Mouse (Mus musculus) hindbrain, embryonic 12.5 days (tissue): Measurements from ENCODE around the gene Grik4. TPM values are rescaled to one million over a fixed set of nuclear protein-coding genes. Genes with fewer than 3 reads are reported as not detected.
A peak's percentile ranks its signal among the peaks of the same experiment; 100 is the strongest.

Experiments used
- ATAC-seq: fragments of 200-750 bp; cut with Nextera tagmentation; 2 replicates; pipeline ENCODE4 v1.8.0; 2017; ENCODE audit warnings: moderate TSS enrichment; ENCODE audit not compliant: low FRiP score
- H3K27ac ChIP-seq: fragments of 300-500 bp; sonication (generic); 2 replicates; pipeline ENCODE4 v1.5.1; 2016; ENCODE audit warnings: mild to moderate bottlenecking
- H3K27me3 ChIP-seq: fragments of 300-500 bp; sonication (generic); 2 replicates; pipeline ENCODE4 v1.6.1; 2016; ENCODE audit warnings: mild to moderate bottlenecking
- H3K36me3 ChIP-seq: fragments of 300-500 bp; sonication (generic); 2 replicates; pipeline ENCODE4 v1.6.1; 2016; ENCODE audit warnings: mild to moderate bottlenecking
- H3K4me1 ChIP-seq: fragments of 300-500 bp; sonication (generic); 2 replicates; pipeline ENCODE4 v1.6.1; 2016
- H3K4me2 ChIP-seq: fragments of 300-500 bp; sonication (generic); replicated peaks from 2 replicates; pipeline ENCODE4 v1.6.1; 2016; ENCODE audit warnings: mild to moderate bottlenecking
- H3K4me3 ChIP-seq: fragments of 300-500 bp; sonication (generic); 2 replicates; pipeline ENCODE4 v1.5.1; 2016; ENCODE audit warnings: mild to moderate bottlenecking
- H3K9ac ChIP-seq: fragments of 300-500 bp; sonication (generic); 2 replicates; pipeline ENCODE4 v1.6.1; 2016; ENCODE audit warnings: mild to moderate bottlenecking, moderate library complexity
- H3K9me3 ChIP-seq: fragments of 300-500 bp; sonication (generic); replicated peaks from 2 replicates; pipeline ENCODE4 v1.6.1; 2016; ENCODE audit warnings: mild to moderate bottlenecking
- WGBS: fragments of 180-500 bp; shearing (Covaris S2); methylation state at CpG from one replicate; pipeline ENCODE4 v1.1.7; 2016; 5-methylcytosine and 5-hydroxymethylcytosine counted together
- polyA plus RNA-seq: library from polyadenylated mRNA; unstranded; fragments of >200 nt; fragmentation: Nextera tagmentation; extraction: Ambion mirVana; gene quantifications from 2 replicates; pipeline ENCODE4 v1.2.1, GENCODE M21; 2016

The Grik4 gene
- polyA plus RNA-seq, 1 experiment from 2014 or later, result 5.6 TPM

DNA sequence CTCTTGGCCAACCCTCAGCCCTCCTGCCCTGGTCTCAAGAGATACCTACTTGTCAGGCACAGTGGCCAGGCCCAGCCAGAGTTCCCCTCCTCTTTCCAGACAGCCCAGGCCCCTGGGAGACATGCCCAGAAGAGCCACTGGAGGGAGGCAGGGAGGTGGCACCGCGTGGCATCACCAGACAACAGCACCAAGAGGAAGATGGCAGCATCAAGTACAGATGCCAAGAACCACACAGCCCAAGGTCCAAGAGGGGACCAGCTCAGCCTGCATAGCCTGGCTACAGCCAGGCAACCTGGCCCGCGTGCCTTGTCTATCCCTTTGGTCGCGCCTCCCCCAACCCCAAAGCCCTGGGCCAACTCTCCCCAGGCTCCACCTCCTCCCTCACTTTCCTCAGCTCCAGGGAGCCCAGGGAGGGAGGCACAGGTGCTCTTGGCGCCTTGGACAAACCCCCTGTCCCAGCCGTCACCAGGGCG is 1.2 kb downstream of the Grik4 start:
- 0 out of 2 replicates have a peak, but pooled peaks have one; percentile 8 for ATAC-seq
- Histone ChIP-seq H3K9ac (peak overlapping the region; percentile 90), H3K27ac (no peak overlapping the region), H3K36me3 (no peaks in the 10 kb centered on the region), H3K27me3 (peaks cover 28% of the 10 kb centered on the region), H3K9me3 (no peaks in the 10 kb centered on the region), H3K4me3 (peak overlapping the region; percentile 77), H3K4me1 (peaks cover 14% of the 10 kb centered on the region), H3K4me2 (peak overlapping the region; percentile 91)
- WGBS, result 4% methylated on average over 9 of the region's 9 CpGs

DNA sequence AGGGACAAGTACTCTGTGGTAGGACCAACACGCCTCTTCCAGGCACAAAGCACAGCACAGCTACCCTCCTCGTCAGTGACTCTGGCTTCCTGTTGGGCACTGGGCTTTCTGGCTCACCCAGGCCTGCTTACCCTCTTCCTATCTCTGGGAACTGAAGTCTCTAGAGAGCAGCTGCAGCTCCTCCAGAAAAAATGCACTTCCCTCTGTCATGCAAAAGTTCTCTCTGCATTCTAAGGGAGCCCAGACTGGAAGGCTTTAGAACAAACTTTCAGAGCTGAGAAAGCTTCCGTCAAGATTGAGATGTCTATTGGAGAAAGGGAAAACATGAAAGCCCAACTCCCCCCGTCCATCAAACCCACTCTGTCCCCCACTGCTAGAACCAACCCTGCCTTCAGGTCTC is 2.1 kb downstream of the Grik4 start:
- 40% methylated on average over 4 of the region's 4 CpGs for WGBS
- no peaks in the 10 kb centered on the region for H3K36me3 ChIP-seq
- H3K27me3 ChIP-seq, result peaks cover 28% of the 10 kb centered on the region
- no peak for ATAC-seq
- no peaks in the 10 kb centered on the region for H3K9me3 ChIP-seq
- H3K4me2 ChIP-seq, result no peak overlapping the region
- no peak overlapping the region for H3K27ac ChIP-seq
- no peak overlapping the region for H3K9ac ChIP-seq
- peaks cover 14% of the 10 kb centered on the region for H3K4me1 ChIP-seq
- H3K4me3 ChIP-seq, result no peak overlapping the region

DNA sequence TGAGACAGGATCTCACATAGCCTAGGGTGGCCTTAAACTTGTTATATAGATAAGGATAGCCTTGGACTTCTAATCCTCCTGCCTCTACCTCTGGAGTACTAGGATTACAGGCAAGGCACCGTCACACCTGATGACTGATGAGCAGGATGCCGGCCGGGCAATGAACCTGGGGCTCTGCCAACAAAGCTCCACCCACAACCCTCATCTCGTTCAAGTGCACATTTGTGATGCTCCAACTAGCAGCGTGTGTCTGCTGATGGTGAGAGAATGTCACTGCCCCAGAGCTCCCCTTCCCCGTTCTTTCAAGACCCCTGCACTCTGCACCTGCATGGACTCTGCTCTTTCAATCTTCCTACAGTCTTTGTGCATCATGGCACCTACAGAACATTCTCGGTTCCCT is 12.1 kb downstream of the Grik4 start:
- Histone ChIP-seq H3K27ac (no peak overlapping the region), H3K36me3 (no peaks in the 10 kb centered on the region), H3K4me3 (no peak overlapping the region), H3K27me3 (peaks cover 8% of the 10 kb centered on the region; the same call in 1 of the 2 replicates), H3K9me3 (no peaks in the 10 kb centered on the region), H3K9ac (no peak overlapping the region), H3K4me1 (peaks cover 16% of the 10 kb centered on the region), H3K4me2 (no peak overlapping the region)
- WGBS, result 56% methylated on average over 7 of the region's 7 CpGs
- no peak for ATAC-seq

DNA sequence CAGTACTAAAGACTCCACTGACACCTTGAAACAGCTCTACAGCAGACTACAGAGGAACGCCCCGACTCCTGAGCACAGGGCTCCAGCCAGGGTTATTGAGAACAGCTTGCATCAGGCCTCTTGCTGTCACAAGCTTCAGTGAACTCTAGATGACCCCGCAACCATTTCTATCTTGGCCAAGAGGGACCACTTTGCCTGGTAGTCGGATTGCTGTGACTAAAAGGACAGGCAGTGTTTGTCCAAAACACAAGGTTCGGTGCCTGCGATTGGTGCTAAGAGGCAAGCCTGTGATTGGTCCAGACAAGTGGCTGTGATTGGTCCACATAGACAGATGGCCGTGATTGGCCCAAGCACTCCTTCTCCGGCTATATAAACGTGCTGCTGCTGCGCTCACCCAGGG is 16.8 kb downstream of the Grik4 start:
- peaks cover 4% of the 10 kb centered on the region; the same call in 1 of the 2 replicates for H3K27me3 ChIP-seq
- no peak overlapping the region for H3K4me2 ChIP-seq
- ATAC-seq, result no peak
- no peaks in the 10 kb centered on the region for H3K9me3 ChIP-seq
- no peaks in the 10 kb centered on the region for H3K36me3 ChIP-seq
- WGBS, result 71% methylated on average over 10 of the region's 10 CpGs
- no peak overlapping the region for H3K27ac ChIP-seq
- peaks cover 23% of the 10 kb centered on the region for H3K4me1 ChIP-seq
- H3K9ac ChIP-seq, result no peak overlapping the region
- H3K4me3 ChIP-seq, result no peak overlapping the region

DNA sequence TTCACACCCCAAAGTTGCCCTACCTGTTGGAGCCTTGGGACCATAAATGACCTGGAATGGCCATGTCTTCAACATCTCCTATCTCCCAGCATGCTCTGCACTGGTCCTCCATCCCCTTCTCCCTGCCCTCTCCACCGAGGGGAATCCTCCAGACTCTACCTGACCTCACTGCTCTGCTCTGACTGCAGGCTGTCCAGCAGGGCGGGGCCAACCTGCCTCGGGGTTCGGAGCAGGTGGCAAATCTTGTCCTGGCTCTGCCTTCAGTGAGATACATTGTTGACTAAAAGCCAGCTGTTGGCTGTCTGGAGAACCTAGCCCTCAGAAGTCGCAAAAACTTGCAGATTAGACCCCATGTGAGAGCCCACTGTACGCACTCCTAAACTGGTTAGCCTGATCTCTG is 17.7 kb downstream of the Grik4 start:
- no peak overlapping the region for H3K4me3 ChIP-seq
- H3K9ac ChIP-seq, result no peak overlapping the region
- H3K27ac ChIP-seq, result no peak overlapping the region
- H3K36me3 ChIP-seq, result no peaks in the 10 kb centered on the region
- H3K27me3 ChIP-seq, result peaks cover 4% of the 10 kb centered on the region; the same call in 1 of the 2 replicates
- ATAC-seq, result no peak
- WGBS, result 92% methylated on average over 6 of the region's 6 CpGs
- peaks cover 23% of the 10 kb centered on the region for H3K4me1 ChIP-seq
- no peaks in the 10 kb centered on the region for H3K9me3 ChIP-seq
- H3K4me2 ChIP-seq, result no peak overlapping the region

DNA sequence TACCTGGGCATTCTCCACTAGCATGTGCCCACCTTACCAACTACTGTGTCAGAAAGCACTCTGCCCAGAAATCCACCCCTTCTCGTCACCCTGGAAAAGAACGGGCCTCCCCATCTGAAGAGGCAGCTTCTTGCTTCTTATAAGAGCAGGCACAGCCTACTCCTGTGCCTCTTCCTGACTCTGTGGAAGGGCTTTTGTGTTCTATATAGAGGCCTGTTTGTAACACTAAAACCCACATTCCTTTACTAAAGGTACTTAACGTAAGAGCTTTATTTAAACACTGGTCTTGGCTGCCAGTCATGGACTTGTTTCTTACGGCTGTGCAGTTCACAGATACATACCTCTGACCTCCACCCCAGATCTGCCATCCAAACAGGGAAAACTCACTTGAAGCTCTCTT is 22.5 kb downstream of the Grik4 start:
- Histone ChIP-seq H3K9me3 (no peaks in the 10 kb centered on the region), H3K9ac (no peak overlapping the region), H3K4me3 (no peak overlapping the region), H3K36me3 (no peaks in the 10 kb centered on the region), H3K4me2 (no peak overlapping the region), H3K27me3 (peaks cover 3% of the 10 kb centered on the region; the same call in 1 of the 2 replicates), H3K4me1 (peaks cover 17% of the 10 kb centered on the region), H3K27ac (no peak overlapping the region)
- 80% methylated on average over 4 of the region's 4 CpGs for WGBS
- ATAC-seq, result no peak

DNA sequence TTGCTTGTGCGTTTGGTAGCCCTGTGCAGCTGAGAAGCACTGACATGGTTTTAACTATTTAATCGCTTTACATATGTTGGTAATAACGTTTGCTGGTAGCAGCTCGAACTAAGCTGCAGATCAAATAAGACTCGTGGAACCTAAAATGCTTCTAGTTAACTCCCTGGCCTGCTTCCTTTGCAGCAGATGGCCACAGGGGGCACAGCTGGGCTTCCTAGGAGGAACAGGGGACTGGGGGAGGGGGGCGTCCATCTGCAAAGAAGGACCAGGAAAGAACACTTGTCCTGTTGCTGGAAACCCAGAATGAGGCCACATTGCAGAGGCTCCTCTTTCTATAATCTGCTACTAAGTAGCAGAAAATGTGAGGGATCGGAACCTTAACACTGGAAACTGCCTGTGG is 24.1 kb downstream of the Grik4 start:
- Histone ChIP-seq H3K27ac (no peak overlapping the region), H3K4me3 (no peak overlapping the region), H3K9ac (no peak overlapping the region), H3K27me3 (peaks cover 8% of the 10 kb centered on the region), H3K4me1 (peaks cover 17% of the 10 kb centered on the region), H3K9me3 (no peaks in the 10 kb centered on the region), H3K36me3 (no peaks in the 10 kb centered on the region), H3K4me2 (no peak overlapping the region)
- 53% methylated on average over 7 of the region's 7 CpGs for WGBS
- ATAC-seq, result no peak

DNA sequence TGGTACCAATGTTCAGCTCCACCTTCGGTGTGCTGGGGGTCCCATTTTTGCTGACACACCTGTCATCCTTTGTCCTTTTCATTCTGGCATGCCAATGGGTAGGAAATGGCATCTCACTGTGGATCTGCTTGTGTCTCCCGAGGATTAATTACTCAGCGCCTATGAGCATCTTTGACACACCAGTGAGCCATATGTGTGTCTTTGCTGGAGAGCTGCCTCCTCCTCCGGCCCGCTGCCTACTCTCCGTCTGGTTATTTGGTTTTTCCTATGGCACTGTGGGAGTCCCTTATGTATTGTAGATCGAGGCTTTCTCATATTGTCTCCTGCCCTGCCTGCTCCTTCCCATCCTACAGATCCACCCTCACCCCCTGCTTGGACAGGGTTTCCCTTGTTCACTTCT is 26.4 kb downstream of the Grik4 start:
- H3K9me3 ChIP-seq, result no peaks in the 10 kb centered on the region
- H3K36me3 ChIP-seq, result no peaks in the 10 kb centered on the region
- peaks cover 13% of the 10 kb centered on the region for H3K4me1 ChIP-seq
- H3K4me3 ChIP-seq, result no peak overlapping the region
- WGBS, result 61% methylated on average over 7 of the region's 7 CpGs
- H3K27me3 ChIP-seq, result peaks cover 8% of the 10 kb centered on the region
- no peak overlapping the region for H3K4me2 ChIP-seq
- H3K27ac ChIP-seq, result no peak overlapping the region
- no peak for ATAC-seq
- H3K9ac ChIP-seq, result no peak overlapping the region

DNA sequence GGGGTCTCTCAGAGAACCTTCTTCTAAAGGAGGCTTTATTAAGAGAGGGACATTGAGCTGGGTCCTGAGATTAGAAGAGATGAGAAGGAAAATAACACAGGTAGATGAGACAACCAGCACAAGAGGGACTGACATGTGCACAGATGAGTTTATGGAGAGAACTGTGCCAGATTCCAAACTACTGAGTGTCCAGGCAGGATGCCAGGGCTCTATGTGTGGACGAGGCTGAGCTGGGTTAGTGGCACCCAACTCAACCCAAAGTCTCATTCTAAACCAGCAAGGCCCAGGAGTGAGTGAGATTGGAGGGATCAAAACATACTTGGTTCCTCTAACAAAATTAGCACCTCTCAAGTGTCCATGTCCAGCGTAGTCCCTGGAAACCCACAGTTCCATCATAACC is 31.1 kb downstream of the Grik4 start:
- Histone ChIP-seq H3K9ac (no peak overlapping the region), H3K36me3 (no peaks in the 10 kb centered on the region), H3K27ac (no peak overlapping the region), H3K4me2 (no peak overlapping the region), H3K4me3 (no peak overlapping the region), H3K4me1 (peaks cover 16% of the 10 kb centered on the region), H3K9me3 (no peaks in the 10 kb centered on the region), H3K27me3 (peaks cover 5% of the 10 kb centered on the region; the same call in 1 of the 2 replicates)
- no peak for ATAC-seq
- WGBS, result 94% methylated on average over 2 of the region's 2 CpGs

DNA sequence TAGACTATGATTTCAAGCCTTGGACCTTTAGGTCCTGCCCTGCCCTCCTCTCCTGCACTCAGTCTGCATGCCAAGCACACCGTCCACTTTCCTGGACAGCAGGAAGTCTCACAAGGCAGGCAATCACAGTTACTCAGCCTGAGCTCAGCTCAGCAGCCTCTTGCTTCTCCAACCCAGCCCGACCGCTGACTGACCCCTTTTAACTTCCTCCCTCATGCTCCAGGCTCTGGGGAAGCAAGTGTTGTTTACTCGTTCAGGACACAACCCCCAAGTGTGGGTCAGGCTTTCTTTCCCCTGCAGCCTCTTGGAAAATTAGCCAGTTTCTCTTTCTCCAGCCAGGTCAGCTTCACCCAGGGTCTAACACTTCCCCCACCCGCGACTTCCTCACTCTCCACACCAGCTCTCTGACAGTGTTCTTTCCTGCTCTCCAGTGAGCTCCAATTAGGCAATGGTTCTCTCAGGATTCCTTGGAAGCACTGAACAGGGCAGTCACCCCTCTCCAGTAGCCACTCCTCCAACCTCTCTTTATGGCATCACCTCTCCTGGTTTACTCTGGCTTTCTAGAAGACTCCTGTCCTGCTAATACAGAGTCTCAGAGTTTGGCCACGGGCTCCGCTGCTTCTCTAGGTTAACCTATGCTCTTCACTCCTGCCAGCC is 35.5 kb downstream of the Grik4 start:
- ATAC-seq, result no peak
- no peak overlapping the region for H3K4me3 ChIP-seq
- H3K9me3 ChIP-seq, result peaks cover 5% of the 10 kb centered on the region; the same call in 1 of the 2 replicates
- H3K4me2 ChIP-seq, result no peak overlapping the region
- H3K4me1 ChIP-seq, result peaks cover 37% of the 10 kb centered on the region
- no peak overlapping the region for H3K27ac ChIP-seq
- no peak overlapping the region for H3K9ac ChIP-seq
- no peaks in the 10 kb centered on the region for H3K36me3 ChIP-seq
- 0 out of 2 replicates have a peak, but pooled peaks cover 4% of the 10 kb centered on the region for H3K27me3 ChIP-seq
- 49% methylated on average over 8 of the region's 8 CpGs for WGBS

DNA sequence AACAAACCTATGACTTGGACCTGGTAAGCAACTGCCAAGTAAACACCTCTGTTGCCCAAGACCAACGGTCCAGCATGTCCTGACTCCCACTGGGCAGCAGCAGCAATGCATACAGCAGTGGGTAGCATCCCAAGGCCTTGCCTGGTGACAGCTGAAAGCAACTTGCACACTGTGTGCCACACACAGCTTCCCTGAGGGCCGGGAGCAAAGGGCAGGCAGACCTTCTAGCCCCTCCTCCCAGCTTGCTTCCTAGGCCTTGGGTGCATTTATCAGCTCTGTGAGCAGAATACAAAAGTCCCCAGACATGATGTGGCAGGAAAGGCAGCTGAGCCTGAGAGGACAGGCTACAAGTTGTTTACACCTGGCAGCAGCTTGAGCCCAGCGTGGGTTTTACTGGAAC is 37.3 kb downstream of the Grik4 start:
- H3K9ac ChIP-seq, result no peak overlapping the region
- H3K4me3 ChIP-seq, result no peak overlapping the region
- H3K27ac ChIP-seq, result no peak overlapping the region
- ATAC-seq, result no peak
- no peak overlapping the region for H3K4me2 ChIP-seq
- 16% methylated on average over 3 of the region's 3 CpGs for WGBS
- H3K9me3 ChIP-seq, result peaks cover 5% of the 10 kb centered on the region; the same call in 1 of the 2 replicates
- H3K4me1 ChIP-seq, result peaks cover 35% of the 10 kb centered on the region
- H3K36me3 ChIP-seq, result no peaks in the 10 kb centered on the region
- H3K27me3 ChIP-seq, result peaks cover 8% of the 10 kb centered on the region; the same call in 1 of the 2 replicates

DNA sequence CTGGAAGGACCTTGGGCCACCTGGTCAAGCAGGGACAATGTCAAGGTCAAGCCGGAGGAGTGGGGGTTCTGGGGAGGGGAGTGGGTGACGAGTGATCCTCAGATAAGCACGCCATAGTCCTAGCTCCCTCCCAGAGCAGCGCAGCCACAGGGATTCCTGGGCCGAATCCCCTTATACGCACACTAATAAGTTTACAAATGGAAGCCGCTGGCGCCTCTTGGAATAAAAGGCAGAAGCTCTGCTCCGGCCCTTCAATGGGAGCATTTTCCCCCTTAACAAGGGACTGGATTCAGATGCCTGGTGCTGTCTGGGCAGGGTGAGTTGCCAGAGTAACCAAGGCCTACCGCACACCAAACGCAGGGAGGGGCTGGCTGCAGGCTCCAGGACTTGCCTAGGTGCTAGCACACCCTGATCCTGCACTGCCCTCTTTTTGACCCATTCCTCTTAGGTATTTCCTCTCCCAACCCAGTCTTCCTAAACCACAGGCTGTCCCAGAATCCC is 46.2 kb downstream of the Grik4 start:
- Histone ChIP-seq H3K4me3 (peak overlapping the region; percentile 39), H3K9ac (peak overlapping the region; percentile 64; the same call in 1 of the 2 replicates), H3K4me1 (peaks cover 32% of the 10 kb centered on the region), H3K27me3 (peaks cover 48% of the 10 kb centered on the region), H3K36me3 (no peaks in the 10 kb centered on the region), H3K9me3 (no peaks in the 10 kb centered on the region), H3K4me2 (peak overlapping the region; percentile 84), H3K27ac (peak overlapping the region; percentile 81)
- ATAC-seq, result peak; percentile 69
- 2% methylated on average over 11 of the region's 11 CpGs for WGBS
